Mouse (Mus musculus) neural tube, embryonic 13.5 days (tissue): Measurements from ENCODE around the gene Ptprn2. TPM values are rescaled to one million over a fixed set of nuclear protein-coding genes. Genes with fewer than 3 reads are reported as not detected.

Experiments used
- ATAC-seq: fragments of 200-750 bp; cut with Nextera tagmentation; 2 replicates; pipeline ENCODE4 v1.8.0; 2017; ENCODE audit warnings: low read depth, mild to moderate bottlenecking, moderate TSS enrichment, moderate library complexity
- H3K27ac ChIP-seq: fragments of 300-500 bp; sonication (generic); replicated peaks from 2 replicates; pipeline ENCODE4 v1.5.1; 2015; ENCODE audit warnings: moderate library complexity, mild to moderate bottlenecking, inconsistent platforms
- H3K27me3 ChIP-seq: fragments of 300-500 bp; sonication (generic); 2 replicates; pipeline ENCODE4 v1.6.1; 2015; ENCODE audit warnings: mild to moderate bottlenecking, inconsistent platforms
- H3K36me3 ChIP-seq: fragments of 300-500 bp; sonication (generic); 2 replicates; pipeline ENCODE4 v1.6.1; 2015; ENCODE audit warnings: mild to moderate bottlenecking, inconsistent platforms
- H3K4me1 ChIP-seq: fragments of 300-500 bp; sonication (generic); replicated peaks from 2 replicates; pipeline ENCODE4 v1.6.1; 2015; ENCODE audit warnings: inconsistent platforms
- H3K4me2 ChIP-seq: fragments of 300-500 bp; sonication (generic); 2 replicates; pipeline ENCODE4 v1.6.1; 2015; ENCODE audit warnings: inconsistent platforms, mild to moderate bottlenecking, moderate library complexity
- H3K4me3 ChIP-seq: fragments of 300-500 bp; sonication (generic); 2 replicates; pipeline ENCODE4 v1.5.1; 2015; ENCODE audit warnings: mild to moderate bottlenecking, inconsistent platforms
- H3K9ac ChIP-seq: fragments of 300-500 bp; sonication (generic); 2 replicates; pipeline ENCODE4 v1.6.1; 2015; ENCODE audit warnings: moderate library complexity, mild to moderate bottlenecking, inconsistent platforms
- H3K9me3 ChIP-seq: fragments of 300-500 bp; sonication (generic); 2 replicates; pipeline ENCODE4 v1.6.1; 2016; ENCODE audit warnings: inconsistent platforms
- WGBS: fragments of 180-500 bp; shearing (Covaris S2); methylation state at CpG from one replicate; pipeline ENCODE4 v1.1.7; 2015; 5-methylcytosine and 5-hydroxymethylcytosine counted together
- polyA plus RNA-seq: library from polyadenylated mRNA; unstranded; fragments of >200 nt; fragmentation: Nextera tagmentation; extraction: Ambion mirVana; gene quantifications from 2 replicates; pipeline ENCODE4 v1.2.1, GENCODE M21; 2015

Gene Ptprn2
- polyA plus RNA-seq, 1 experiment from 2014 or later: 10.6 TPM

GRCm38 (mm10) chr12:116689832-116690231 is 204.3 kb downstream of the Ptprn2 start:
- 89% methylated on average over 2 of the region's 2 CpGs for WGBS
- H3K9ac ChIP-seq: no peak overlapping the region
- no peak for ATAC-seq
- no peaks in the 10 kb centered on the region for H3K36me3 ChIP-seq
- H3K9me3 ChIP-seq: no peaks in the 10 kb centered on the region
- no peak overlapping the region for H3K4me2 ChIP-seq
- no peaks in the 10 kb centered on the region for H3K4me1 ChIP-seq
- no peak overlapping the region for H3K4me3 ChIP-seq
- H3K27me3 ChIP-seq: no peaks in the 10 kb centered on the region
- no peak overlapping the region for H3K27ac ChIP-seq

DNA sequence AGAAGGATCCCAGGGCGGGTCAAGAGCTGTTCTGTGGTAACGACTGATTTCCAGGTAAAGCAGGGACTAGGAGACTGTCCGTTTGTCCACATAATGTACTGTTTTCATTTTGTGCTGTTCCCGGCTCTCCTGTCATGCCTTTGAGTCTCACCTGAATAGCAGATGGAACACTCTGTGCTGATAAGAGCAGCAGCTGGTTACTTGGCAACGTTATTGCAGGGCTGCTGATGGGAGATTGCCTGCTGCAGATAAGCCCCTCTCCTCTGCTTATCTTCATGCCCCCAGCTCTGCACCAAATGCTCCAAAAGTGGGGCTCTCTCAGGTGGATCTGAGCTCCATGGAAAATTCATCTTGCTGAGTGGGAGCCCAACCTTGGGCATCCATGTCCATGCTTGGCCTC is 224.0 kb downstream of the Ptprn2 start:
- Histone ChIP-seq H3K9ac (no peak overlapping the region), H3K4me2 (no peak overlapping the region), H3K4me3 (no peak overlapping the region), H3K4me1 (no peaks in the 10 kb centered on the region), H3K9me3 (no peaks in the 10 kb centered on the region), H3K36me3 (no peaks in the 10 kb centered on the region), H3K27ac (no peak overlapping the region), H3K27me3 (no peaks in the 10 kb centered on the region)
- WGBS: 75% methylated on average over 5 of the region's 5 CpGs
- no peak for ATAC-seq

DNA sequence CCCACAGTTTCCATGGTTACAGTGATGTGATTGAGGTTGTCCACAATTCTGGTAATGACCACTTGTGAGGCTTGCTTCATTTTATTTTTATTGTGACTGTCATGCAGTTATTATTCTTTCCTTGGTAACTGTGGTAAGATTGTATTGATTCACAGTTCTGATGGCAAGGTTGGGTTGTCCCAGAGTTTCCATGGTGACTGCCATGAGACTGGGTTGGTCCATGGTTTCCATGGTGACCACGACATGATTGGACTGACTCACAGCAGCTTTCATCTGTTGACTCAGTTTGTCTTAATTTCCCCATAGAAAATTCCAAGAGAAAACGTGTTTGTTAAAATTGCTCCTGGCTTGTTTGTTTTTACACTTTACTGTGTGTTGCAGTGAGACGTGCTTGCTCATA is 225.2 kb downstream of the Ptprn2 start:
- no peaks in the 10 kb centered on the region for H3K27me3 ChIP-seq
- H3K4me1 ChIP-seq: no peaks in the 10 kb centered on the region
- WGBS: 65% methylated on average over 3 of the region's 3 CpGs
- H3K36me3 ChIP-seq: no peaks in the 10 kb centered on the region
- H3K9me3 ChIP-seq: no peaks in the 10 kb centered on the region
- H3K9ac ChIP-seq: no peak overlapping the region
- no peak overlapping the region for H3K4me3 ChIP-seq
- no peak overlapping the region for H3K27ac ChIP-seq
- no peak for ATAC-seq
- H3K4me2 ChIP-seq: no peak overlapping the region

DNA sequence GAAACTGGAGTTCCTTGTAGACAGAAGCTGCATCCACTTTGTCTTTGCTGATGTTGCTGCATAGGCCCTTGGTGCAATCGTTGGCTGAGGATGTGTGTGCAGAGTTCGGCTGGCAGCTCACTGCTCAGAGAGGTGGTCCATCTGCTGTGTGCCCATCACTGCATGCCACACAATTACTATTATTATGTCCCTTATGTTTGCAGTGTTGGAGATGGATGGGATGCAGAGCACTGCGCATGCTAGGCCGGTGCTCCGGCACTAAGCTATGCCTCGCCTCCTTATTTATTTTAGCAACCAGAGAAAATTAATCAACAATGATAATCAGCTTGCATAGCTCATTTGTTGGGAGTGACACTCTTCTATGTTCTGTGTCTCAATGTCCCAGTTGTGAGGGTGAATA is 225.6 kb downstream of the Ptprn2 start:
- ATAC-seq: 0 out of 2 replicates have a peak, but pooled peaks have one; percentile 60
- H3K9ac ChIP-seq: no peak overlapping the region

GRCm38 (mm10) chr12:116713096-116713495 is 227.6 kb downstream of the Ptprn2 start:
- Histone ChIP-seq H3K27ac (no peak overlapping the region), H3K4me1 (no peaks in the 10 kb centered on the region), H3K36me3 (no peaks in the 10 kb centered on the region), H3K9me3 (no peaks in the 10 kb centered on the region), H3K4me3 (no peak overlapping the region), H3K4me2 (no peak overlapping the region), H3K27me3 (no peaks in the 10 kb centered on the region), H3K9ac (no peak overlapping the region)
- no peak for ATAC-seq

More for the DNA sequence above, 225.6 kb downstream of the Ptprn2 start:
- H3K36me3 ChIP-seq: no peaks in the 10 kb centered on the region
- no peaks in the 10 kb centered on the region for H3K27me3 ChIP-seq
- 86% methylated on average over 6 of the region's 6 CpGs for WGBS
- no peaks in the 10 kb centered on the region for H3K9me3 ChIP-seq
- H3K4me3 ChIP-seq: no peak overlapping the region
- no peaks in the 10 kb centered on the region for H3K4me1 ChIP-seq
- H3K4me2 ChIP-seq: no peak overlapping the region
- no peak overlapping the region for H3K27ac ChIP-seq

DNA sequence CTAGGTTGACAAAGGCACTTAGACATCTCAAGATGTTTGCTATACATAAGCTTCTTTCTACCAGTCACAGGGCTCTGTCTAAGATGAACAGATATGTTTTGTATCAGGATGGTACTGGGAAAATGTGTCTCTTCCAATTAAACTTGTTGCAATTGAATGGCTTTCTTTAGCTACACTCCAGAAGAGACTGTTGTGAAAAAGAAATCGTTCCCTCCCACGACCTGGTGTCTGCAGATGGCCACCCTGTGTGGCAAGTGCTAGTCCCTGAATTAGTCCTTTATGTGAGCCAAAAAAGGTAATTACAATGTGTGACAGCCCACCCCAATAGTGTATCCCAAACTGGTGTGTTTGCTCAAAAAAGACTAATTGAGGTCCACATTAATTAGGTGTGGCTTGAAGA is 235.5 kb downstream of the Ptprn2 start:
- Histone ChIP-seq H3K36me3 (no peaks in the 10 kb centered on the region), H3K9ac (no peak overlapping the region), H3K4me1 (no peaks in the 10 kb centered on the region), H3K9me3 (no peaks in the 10 kb centered on the region), H3K27ac (no peak overlapping the region), H3K4me3 (no peak overlapping the region), H3K27me3 (no peaks in the 10 kb centered on the region), H3K4me2 (no peak overlapping the region)
- ATAC-seq: no peak
- 74% methylated on average over 2 of the region's 2 CpGs for WGBS

DNA sequence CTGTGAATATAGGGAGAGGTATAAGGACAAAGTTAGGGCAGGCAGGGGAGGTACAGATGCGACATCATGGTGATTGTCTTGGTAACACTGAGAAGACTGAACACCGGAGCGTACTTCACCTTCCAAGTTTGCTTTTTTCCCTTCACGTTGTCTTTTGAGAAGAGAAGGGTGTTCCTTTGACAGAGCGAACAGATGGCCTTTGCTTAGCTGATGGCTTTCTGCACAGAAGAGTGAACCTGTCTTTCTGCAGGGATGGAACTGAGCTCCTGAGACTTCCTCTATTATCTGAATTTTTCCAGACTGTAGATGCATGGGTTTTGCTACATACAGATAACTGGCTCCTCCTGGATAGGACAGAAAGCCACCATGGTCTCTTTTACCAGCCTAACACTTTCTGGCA is 254.6 kb downstream of the Ptprn2 start:
- H3K9ac ChIP-seq: no peak overlapping the region
- H3K36me3 ChIP-seq: no peaks in the 10 kb centered on the region
- WGBS: 88% methylated on average over 5 of the region's 5 CpGs
- no peak overlapping the region for H3K4me3 ChIP-seq
- no peak overlapping the region for H3K27ac ChIP-seq
- H3K4me2 ChIP-seq: no peak overlapping the region
- no peaks in the 10 kb centered on the region for H3K4me1 ChIP-seq
- no peaks in the 10 kb centered on the region for H3K9me3 ChIP-seq
- no peak for ATAC-seq
- H3K27me3 ChIP-seq: no peaks in the 10 kb centered on the region

DNA sequence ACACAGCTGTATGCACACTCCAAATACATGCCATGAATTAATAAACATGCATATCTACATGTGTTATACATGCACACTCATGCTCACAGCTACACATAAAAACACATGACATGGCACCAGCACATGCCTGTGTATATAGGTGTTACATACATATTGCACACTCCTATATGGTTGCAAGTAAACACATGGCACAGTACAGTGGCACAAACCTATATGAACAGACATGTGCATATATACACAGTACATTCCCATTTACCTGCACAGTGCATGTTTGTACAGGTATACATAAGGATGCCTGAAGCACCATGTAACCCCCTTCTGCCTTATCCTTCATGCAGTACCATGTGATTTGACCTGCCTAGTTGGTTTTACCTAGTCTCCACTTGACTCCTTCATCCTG is 255.8 kb downstream of the Ptprn2 start:
- Histone ChIP-seq H3K4me1 (no peaks in the 10 kb centered on the region), H3K36me3 (no peaks in the 10 kb centered on the region), H3K27ac (no peak overlapping the region), H3K27me3 (no peaks in the 10 kb centered on the region), H3K9ac (no peak overlapping the region), H3K4me3 (no peak overlapping the region), H3K9me3 (no peaks in the 10 kb centered on the region), H3K4me2 (no peak overlapping the region)
- ATAC-seq: no peak

DNA sequence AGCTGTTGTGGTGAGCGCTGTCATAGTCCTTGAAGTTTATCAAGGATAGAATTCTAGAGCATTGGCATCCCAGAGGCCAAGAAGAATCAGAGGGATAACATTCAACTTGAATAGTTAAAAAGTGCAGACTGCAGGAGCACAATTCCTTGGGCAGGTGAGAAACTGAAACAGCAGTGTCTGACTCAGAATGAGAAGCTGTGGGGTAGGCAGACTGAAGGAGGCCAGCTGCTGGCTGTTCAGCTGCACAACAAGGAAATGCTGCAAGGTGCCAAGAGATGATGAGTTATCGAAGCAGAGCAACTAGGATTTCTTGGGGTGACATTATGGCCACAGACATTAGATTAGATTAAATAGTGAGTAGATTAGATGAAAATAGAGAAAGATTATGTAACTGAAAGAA is 260.9 kb downstream of the Ptprn2 start:
- 87% methylated on average over 2 of the region's 2 CpGs for WGBS
- no peak overlapping the region for H3K4me3 ChIP-seq
- ATAC-seq: no peak

GRCm38 (mm10) chr12:116752784-116753183 is 267.3 kb downstream of the Ptprn2 start:
- H3K4me2 ChIP-seq: no peak overlapping the region
- WGBS: 80% methylated on average over 1 of the region's 1 CpGs

More for the DNA sequence above, 260.9 kb downstream of the Ptprn2 start:
- H3K9me3 ChIP-seq: no peaks in the 10 kb centered on the region
- H3K27me3 ChIP-seq: no peaks in the 10 kb centered on the region
- no peaks in the 10 kb centered on the region for H3K36me3 ChIP-seq
- H3K9ac ChIP-seq: no peak overlapping the region
- no peaks in the 10 kb centered on the region for H3K4me1 ChIP-seq
- H3K4me2 ChIP-seq: no peak overlapping the region
- H3K27ac ChIP-seq: no peak overlapping the region

DNA sequence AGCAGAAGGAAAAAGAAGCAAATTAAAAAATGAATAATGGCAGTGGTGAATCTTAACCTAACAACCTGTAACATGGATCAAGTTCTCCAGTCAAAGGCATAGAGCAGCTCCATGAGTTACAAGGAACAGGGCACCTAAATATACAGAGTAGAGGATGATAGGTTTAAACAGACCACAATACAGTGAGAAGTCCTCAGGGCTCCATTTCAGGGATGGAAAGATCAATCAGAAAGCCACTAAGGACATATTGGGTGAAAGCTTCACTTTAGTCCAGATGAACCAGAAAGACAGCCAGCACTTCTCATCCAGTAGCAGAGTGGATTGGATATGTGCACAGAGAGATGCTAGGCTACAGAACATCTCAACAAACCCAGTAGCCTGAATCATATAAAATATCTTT is 278.4 kb downstream of the Ptprn2 start:
- no peaks in the 10 kb centered on the region for H3K27me3 ChIP-seq
- ATAC-seq: no peak
- H3K4me1 ChIP-seq: no peaks in the 10 kb centered on the region
- no peak overlapping the region for H3K4me3 ChIP-seq
- H3K36me3 ChIP-seq: no peaks in the 10 kb centered on the region
- no peak overlapping the region for H3K27ac ChIP-seq
- no peak overlapping the region for H3K4me2 ChIP-seq
- H3K9ac ChIP-seq: no peak overlapping the region
- no peaks in the 10 kb centered on the region for H3K9me3 ChIP-seq

More at GRCm38 (mm10) chr12:116752784-116753183, 267.3 kb downstream of the Ptprn2 start:
- H3K36me3 ChIP-seq: no peaks in the 10 kb centered on the region
- H3K9me3 ChIP-seq: no peaks in the 10 kb centered on the region
- H3K4me1 ChIP-seq: no peaks in the 10 kb centered on the region
- H3K4me3 ChIP-seq: no peak overlapping the region
- ATAC-seq: no peak
- H3K27me3 ChIP-seq: no peaks in the 10 kb centered on the region
- no peak overlapping the region for H3K9ac ChIP-seq
- H3K27ac ChIP-seq: no peak overlapping the region

GRCm38 (mm10) chr12:116770911-116771310 is 285.4 kb downstream of the Ptprn2 start:
- H3K4me1 ChIP-seq: 0 out of 2 replicates have a peak, but pooled peaks cover 4% of the 10 kb centered on the region
- 69% methylated on average over 6 of the region's 6 CpGs for WGBS
- H3K9ac ChIP-seq: no peak overlapping the region
- H3K9me3 ChIP-seq: no peaks in the 10 kb centered on the region
- H3K4me2 ChIP-seq: no peak overlapping the region
- no peak for ATAC-seq
- no peak overlapping the region for H3K27ac ChIP-seq
- H3K27me3 ChIP-seq: no peaks in the 10 kb centered on the region
- H3K36me3 ChIP-seq: no peaks in the 10 kb centered on the region
- H3K4me3 ChIP-seq: no peak overlapping the region

DNA sequence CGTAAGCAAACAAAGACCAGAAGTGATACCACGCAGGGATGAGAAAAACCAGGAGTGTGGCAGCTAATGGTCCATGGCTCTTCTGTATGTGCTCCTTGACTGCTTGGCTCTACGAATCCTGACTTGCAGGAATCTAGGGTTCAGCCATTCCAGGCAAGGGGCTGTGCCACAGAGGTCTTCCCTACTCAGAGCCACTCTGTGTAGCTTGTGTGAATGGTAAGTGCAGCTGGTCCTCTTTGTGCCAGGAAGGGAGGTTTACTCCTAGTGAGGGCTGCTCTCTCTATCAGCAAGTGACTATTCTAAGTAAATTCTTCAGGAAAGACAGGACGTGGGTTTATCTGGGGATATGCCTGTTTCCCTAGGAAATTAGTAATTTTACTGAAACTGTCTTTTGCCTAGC is 286.0 kb downstream of the Ptprn2 start:
- ATAC-seq: no peak
- H3K27me3 ChIP-seq: no peaks in the 10 kb centered on the region
- WGBS: 76% methylated on average over 4 of the region's 4 CpGs
- H3K4me2 ChIP-seq: no peak overlapping the region
- H3K9ac ChIP-seq: no peak overlapping the region
- H3K4me3 ChIP-seq: no peak overlapping the region
- H3K36me3 ChIP-seq: no peaks in the 10 kb centered on the region
- no peaks in the 10 kb centered on the region for H3K9me3 ChIP-seq
- no peak overlapping the region for H3K27ac ChIP-seq
- H3K4me1 ChIP-seq: 0 out of 2 replicates have a peak, but pooled peaks cover 4% of the 10 kb centered on the region
